Mouse (Mus musculus): ENCODE measurements around the gene Sorcs2.

The Sorcs2 gene

GRCm38 (mm10) chr5:36112696-36113095, 285.2 kb downstream of the Sorcs2 start:
- no peak for DNase-seq

- no peak for DNase-seq
These were observed 286.4 kb downstream of the Sorcs2 start for GRCm38 (mm10) chr5:36111516-36111915.

- no peak for DNase-seq
These were observed 289.5 kb downstream of the Sorcs2 start for GRCm38 (mm10) chr5:36108339-36108887.

- DNase-seq = no peak
These were observed 294.5 kb downstream of the Sorcs2 start for GRCm38 (mm10) chr5:36103483-36103882.

GRCm38 (mm10) chr5:36101129-36101528, 296.8 kb downstream of the Sorcs2 start:
- DNase-seq = peak; percentile 32

- no peak for DNase-seq
These were observed 297.5 kb downstream of the Sorcs2 start for GRCm38 (mm10) chr5:36100488-36100887.

- peak; percentile 65 for DNase-seq
These were observed 298.3 kb downstream of the Sorcs2 start for GRCm38 (mm10) chr5:36099662-36100061.

GRCm38 (mm10) chr5:36096046-36096445, 301.9 kb downstream of the Sorcs2 start:
- peak; percentile 16 for DNase-seq

GRCm38 (mm10) chr5:36090036-36090435, 307.9 kb downstream of the Sorcs2 start:
- peak; percentile 28 for DNase-seq

- peak; percentile 19 for DNase-seq
These were observed 308.7 kb downstream of the Sorcs2 start for GRCm38 (mm10) chr5:36089243-36089642.

GRCm38 (mm10) chr5:36086931-36087330, 311.0 kb downstream of the Sorcs2 start:
- no peak for DNase-seq

GRCm38 (mm10) chr5:36085621-36086020, 312.3 kb downstream of the Sorcs2 start:
- no peak for DNase-seq

- peak; percentile 22 for DNase-seq
These were observed 313.9 kb downstream of the Sorcs2 start for GRCm38 (mm10) chr5:36083869-36084565.

GRCm38 (mm10) chr5:36081021-36081420, 316.9 kb downstream of the Sorcs2 start:
- no peak for DNase-seq

- peak; percentile 53 for DNase-seq
These were observed 322.5 kb downstream of the Sorcs2 start for GRCm38 (mm10) chr5:36075172-36076074.

- DNase-seq = no peak
These were observed 328.2 kb downstream of the Sorcs2 start for GRCm38 (mm10) chr5:36069503-36070360.

GRCm38 (mm10) chr5:36067651-36068181, 330.2 kb downstream of the Sorcs2 start:
- no peak for DNase-seq

GRCm38 (mm10) chr5:36057804-36058322, 340.1 kb downstream of the Sorcs2 start:
- no peak for DNase-seq

- DNase-seq = no peak
These were observed 341.0 kb downstream of the Sorcs2 start for GRCm38 (mm10) chr5:36056921-36057320.

- DNase-seq = no peak
These were observed 342.1 kb downstream of the Sorcs2 start for GRCm38 (mm10) chr5:36055876-36056275.

- DNase-seq = no peak
These were observed 343.4 kb downstream of the Sorcs2 start for GRCm38 (mm10) chr5:36054498-36054897.

GRCm38 (mm10) chr5:36043154-36043553, 354.8 kb downstream of the Sorcs2 start:
- DNase-seq = no peak
